Mouse (Mus musculus): Measurements from ENCODE around the gene Htr1d. TPM values are rescaled to one million over a fixed set of nuclear protein-coding genes. Genes with fewer than 3 reads are reported as not detected.

Gene Htr1d
- polyA plus RNA-seq, 1 experiment, result 0.06 TPM

DNA sequence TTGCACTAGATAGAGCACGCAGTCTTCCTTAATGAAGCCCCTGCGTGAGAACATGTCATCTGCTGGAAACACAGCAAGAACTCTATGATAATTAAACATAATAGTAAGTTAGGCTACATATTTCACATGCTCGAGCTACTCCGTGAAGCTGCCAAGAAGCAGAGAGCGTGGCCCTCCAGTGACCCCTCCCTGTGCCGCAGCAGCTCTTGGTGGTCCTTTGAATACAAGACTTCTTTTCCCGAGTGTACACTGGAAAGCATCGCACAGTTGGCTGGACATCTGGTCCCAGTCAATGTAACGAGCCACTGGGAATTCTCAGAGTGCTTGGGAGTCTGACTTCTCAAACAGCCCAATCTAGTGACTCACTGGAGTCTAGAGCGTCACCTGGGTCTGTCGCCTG is 15.5 kb upstream of the Htr1d start:
- Histone ChIP-seq H3K36me3 (ENCODE audit: control insufficient read depth, insufficient read depth) (no peaks in the 10 kb centered on the region), H3ac (ENCODE audit: control insufficient read depth, insufficient read length, low read depth) (no peak overlapping the region), H3K4me3 (ENCODE audit: insufficient read depth, poor library complexity, severe bottlenecking) (no peak overlapping the region), H3K79me2 (ENCODE audit: control insufficient read depth, insufficient read depth) (no peaks in the 10 kb centered on the region), H3K79me3 (ENCODE audit: low read depth) (no peaks in the 10 kb centered on the region), H3K27me3 (ENCODE audit: control insufficient read depth, insufficient read depth, insufficient read length) (no peaks in the 10 kb centered on the region)
- no peak for TF ChIP-seq CTCF (IDR thresholded peaks at IDR 0.05; ENCODE audit: control insufficient read depth, insufficient read depth, insufficient read length)
- no peak for TF ChIP-seq MAX (IDR thresholded peaks at IDR 0.05)

DNA sequence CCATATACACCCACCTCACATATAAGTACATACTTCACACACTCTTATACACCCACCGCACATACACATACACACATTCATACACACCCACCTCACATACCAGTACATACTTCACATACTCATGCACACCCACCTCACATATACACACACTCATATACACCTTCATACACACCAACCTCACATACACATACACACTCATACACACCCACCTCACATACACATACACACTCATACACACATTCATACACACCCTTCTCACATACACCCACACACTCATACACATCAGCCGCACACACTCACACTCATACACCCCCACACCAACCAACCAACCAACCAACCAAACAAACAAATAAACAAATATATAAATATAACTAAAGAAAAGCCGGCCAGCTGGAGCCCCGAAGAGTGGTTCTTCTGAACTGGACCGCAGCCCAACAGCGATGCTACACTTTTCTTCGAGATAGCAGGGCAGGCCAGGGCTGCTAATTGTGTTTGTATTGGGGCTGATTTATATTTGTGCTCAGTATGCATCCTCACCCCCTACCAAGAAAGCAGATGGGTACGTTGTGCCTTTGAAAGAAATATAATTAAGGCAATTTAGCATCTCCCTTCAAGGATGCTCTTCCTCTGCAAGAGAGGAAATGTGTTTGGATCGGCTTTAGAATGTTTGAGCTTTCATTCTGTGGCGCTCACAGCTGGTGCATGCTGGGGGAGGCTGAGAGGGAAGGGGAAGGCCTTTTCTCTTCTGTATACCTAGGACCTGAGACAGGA is 11.1 kb upstream of the Htr1d start:
- Histone ChIP-seq H3K79me3 (ENCODE audit: low read depth) (no peaks in the 10 kb centered on the region), H3K4me3 (ENCODE audit: insufficient read depth, poor library complexity, severe bottlenecking) (no peak overlapping the region), H3ac (ENCODE audit: control insufficient read depth, insufficient read length, low read depth) (no peak overlapping the region), H3K36me3 (ENCODE audit: control insufficient read depth, insufficient read depth) (no peaks in the 10 kb centered on the region), H3K79me2 (ENCODE audit: control insufficient read depth, insufficient read depth) (no peaks in the 10 kb centered on the region), H3K27me3 (ENCODE audit: control insufficient read depth, insufficient read depth, insufficient read length) (no peaks in the 10 kb centered on the region)
- no peak for TF ChIP-seq CEBPB (IDR thresholded peaks at IDR 0.05; ENCODE audit: low read depth)
- TF ChIP-seq USF1 (IDR thresholded peaks at IDR 0.05; ENCODE audit: low read depth), result no peak
- TF ChIP-seq MAX (IDR thresholded peaks at IDR 0.05), result no peak
- TF ChIP-seq MYOD1 (IDR thresholded peaks at IDR 0.05; ENCODE audit: control insufficient read depth, insufficient read length, low read depth), result no peak
- TF ChIP-seq MYOG (IDR thresholded peaks at IDR 0.05; ENCODE audit: control insufficient read depth, extremely low read depth, insufficient read length), result no peak
- no peak for TF ChIP-seq FOSL1 (IDR thresholded peaks at IDR 0.05; ENCODE audit: insufficient read depth, low read length, poor library complexity, severe bottlenecking)
- TF ChIP-seq CTCF (IDR thresholded peaks at IDR 0.05; ENCODE audit: control insufficient read depth, insufficient read depth, insufficient read length), result no peak

DNA sequence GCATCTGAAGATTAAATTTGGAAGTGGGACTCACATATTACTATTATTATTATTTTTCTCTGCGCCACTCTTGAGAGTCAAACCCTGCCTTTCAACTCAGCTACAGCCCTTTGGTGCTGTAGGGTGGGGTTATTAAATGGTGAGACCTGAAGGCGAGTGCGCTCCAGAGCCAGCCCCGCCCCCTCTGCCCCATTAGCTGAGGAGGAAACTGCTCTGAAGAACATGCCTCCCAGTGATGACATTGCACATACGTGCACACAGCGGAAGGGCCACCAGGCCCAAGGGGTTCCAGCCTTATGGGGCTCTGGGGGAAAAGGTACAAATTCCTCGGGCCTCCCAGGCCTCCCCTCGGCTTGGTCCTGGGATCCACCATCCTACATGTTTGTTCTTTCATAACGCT is 7.8 kb upstream of the Htr1d start:
- no peak for TF ChIP-seq FOSL1 (IDR thresholded peaks at IDR 0.05; ENCODE audit: insufficient read depth, low read length, poor library complexity, severe bottlenecking)
- no peak for TF ChIP-seq MYOD1 (IDR thresholded peaks at IDR 0.05; ENCODE audit: control insufficient read depth, insufficient read length, low read depth)
- no peak for TF ChIP-seq CTCF (IDR thresholded peaks at IDR 0.05; ENCODE audit: control insufficient read depth, insufficient read depth, insufficient read length)
- no peak for TF ChIP-seq MAX (IDR thresholded peaks at IDR 0.05)
- no peak for TF ChIP-seq USF1 (IDR thresholded peaks at IDR 0.05; ENCODE audit: low read depth)
- TF ChIP-seq MYOG (IDR thresholded peaks at IDR 0.05; ENCODE audit: control insufficient read depth, extremely low read depth, insufficient read length), result no peak
- TF ChIP-seq CEBPB (IDR thresholded peaks at IDR 0.05; ENCODE audit: low read depth), result no peak
- H3K4me3 ChIP-seq (ENCODE audit: insufficient read depth, poor library complexity, severe bottlenecking), result no peak overlapping the region
- no peak overlapping the region for H3ac ChIP-seq (ENCODE audit: control insufficient read depth, insufficient read length, low read depth)
- no peaks in the 10 kb centered on the region for H3K36me3 ChIP-seq (ENCODE audit: control insufficient read depth, insufficient read depth)
- H3K27me3 ChIP-seq (ENCODE audit: control insufficient read depth, insufficient read depth, insufficient read length), result no peaks in the 10 kb centered on the region
- H3K79me2 ChIP-seq (ENCODE audit: control insufficient read depth, insufficient read depth), result no peaks in the 10 kb centered on the region
- no peaks in the 10 kb centered on the region for H3K79me3 ChIP-seq (ENCODE audit: low read depth)

DNA sequence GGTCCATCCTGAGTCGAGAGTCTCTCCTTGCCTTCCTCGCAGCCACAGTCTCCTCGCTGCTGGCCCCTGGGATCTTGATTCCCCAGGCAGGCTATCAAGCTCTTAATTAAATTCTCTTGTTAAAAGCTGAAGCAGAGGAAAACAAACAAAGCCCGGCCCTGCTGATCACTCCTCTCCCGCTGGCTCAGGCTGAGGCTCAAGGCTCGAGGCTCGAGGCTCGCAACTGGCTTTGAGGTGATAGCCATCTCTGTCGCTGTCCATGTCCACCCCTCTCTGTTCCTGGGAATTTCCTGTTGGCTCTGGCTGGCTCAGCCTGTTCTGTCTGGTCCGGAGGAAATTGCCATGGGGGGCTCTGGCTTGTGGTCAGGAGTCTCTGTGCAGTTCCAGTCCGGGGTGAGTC is 4.4 kb upstream of the Htr1d start:
- Histone ChIP-seq H3K36me3 (ENCODE audit: control insufficient read depth, insufficient read depth) (no peaks in the 10 kb centered on the region), H3ac (ENCODE audit: control insufficient read depth, insufficient read length, low read depth) (no peak overlapping the region), H3K79me3 (ENCODE audit: low read depth) (no peaks in the 10 kb centered on the region), H3K4me3 (ENCODE audit: insufficient read depth, poor library complexity, severe bottlenecking) (no peak overlapping the region), H3K27me3 (ENCODE audit: control insufficient read depth, insufficient read depth, insufficient read length) (peaks cover 9% of the 10 kb centered on the region), H3K79me2 (ENCODE audit: control insufficient read depth, insufficient read depth) (no peaks in the 10 kb centered on the region)
- TF ChIP-seq MAX (IDR thresholded peaks at IDR 0.05) (no peak), MYOG (IDR thresholded peaks at IDR 0.05; ENCODE audit: control insufficient read depth, extremely low read depth, insufficient read length) (no peak), USF1 (IDR thresholded peaks at IDR 0.05; ENCODE audit: low read depth) (no peak), CEBPB (IDR thresholded peaks at IDR 0.05; ENCODE audit: low read depth) (no peak)

DNA sequence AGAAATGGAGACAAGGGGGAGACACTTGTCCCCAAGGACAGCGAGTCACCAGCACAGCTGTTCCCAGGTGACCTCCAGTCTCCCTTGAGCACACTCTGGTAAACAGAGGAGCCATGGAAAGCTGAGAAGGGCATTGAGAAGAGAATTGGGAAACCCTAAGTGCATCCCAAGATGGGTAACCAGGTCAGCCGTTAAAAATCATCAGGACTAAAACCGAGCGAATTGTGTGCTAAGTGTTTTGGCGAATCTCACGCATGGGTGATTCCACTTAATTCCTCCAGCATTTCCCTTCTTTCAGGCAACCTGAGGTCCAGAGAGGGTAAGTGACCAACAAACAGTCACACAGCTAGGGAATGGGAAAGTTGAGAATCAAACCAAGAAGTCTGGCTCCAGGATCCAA is 3.9 kb upstream of the Htr1d start:
- Histone ChIP-seq H3ac (ENCODE audit: control insufficient read depth, insufficient read length, low read depth) (no peak overlapping the region), H3K27me3 (ENCODE audit: control insufficient read depth, insufficient read depth, insufficient read length) (peaks cover 13% of the 10 kb centered on the region), H3K4me3 (ENCODE audit: insufficient read depth, poor library complexity, severe bottlenecking) (no peak overlapping the region), H3K36me3 (ENCODE audit: control insufficient read depth, insufficient read depth) (no peaks in the 10 kb centered on the region), H3K79me3 (ENCODE audit: low read depth) (no peaks in the 10 kb centered on the region), H3K79me2 (ENCODE audit: control insufficient read depth, insufficient read depth) (no peaks in the 10 kb centered on the region)
- TF ChIP-seq USF1 (IDR thresholded peaks at IDR 0.05; ENCODE audit: low read depth), result no peak
- TF ChIP-seq MYOD1 (IDR thresholded peaks at IDR 0.05; ENCODE audit: control insufficient read depth, insufficient read length, low read depth), result peak; percentile 33

DNA sequence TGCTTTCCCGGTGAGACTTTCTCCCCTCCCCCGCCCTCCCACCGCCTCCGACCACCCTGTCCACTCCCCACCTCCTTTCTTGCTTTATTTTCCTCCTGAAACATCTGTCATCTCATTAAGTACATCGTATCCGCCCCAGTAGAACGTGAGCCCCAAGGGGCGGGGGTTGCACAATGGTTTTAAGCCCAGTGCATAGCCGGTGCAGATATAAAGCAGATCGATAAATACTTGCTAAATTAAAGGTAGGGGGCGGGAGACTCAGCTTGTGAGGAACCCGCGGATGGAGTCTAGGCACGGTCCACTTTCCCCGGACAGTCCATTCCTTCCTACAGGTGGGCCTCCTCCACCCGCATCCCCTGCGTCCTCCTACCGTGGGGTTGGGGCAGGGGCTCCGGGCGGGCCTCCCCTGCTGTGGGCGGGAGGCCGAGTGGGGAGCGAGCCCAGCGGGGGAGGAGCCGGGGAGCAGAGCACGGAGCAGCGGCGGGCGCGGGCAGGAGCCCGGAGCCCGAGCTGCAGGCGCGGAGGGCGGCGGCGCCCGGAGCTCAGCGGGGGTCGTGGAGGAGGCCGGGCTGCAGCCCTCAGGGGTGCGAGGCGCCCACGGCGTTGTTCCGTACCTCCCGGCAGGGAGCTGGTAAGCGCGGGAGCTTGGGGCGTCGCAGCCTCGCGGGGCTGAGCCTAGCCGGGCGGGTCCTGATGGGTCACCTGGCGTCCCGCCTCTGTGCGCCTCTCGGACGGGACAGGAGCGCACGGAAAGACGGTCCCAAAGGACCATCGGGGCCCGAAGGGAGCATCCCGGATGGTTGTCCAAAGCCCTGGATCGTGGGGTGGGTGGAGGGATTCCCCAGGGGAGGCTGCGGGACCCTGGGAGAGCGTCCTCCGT is 1.0 kb downstream of the Htr1d start:
- Histone ChIP-seq H3ac (ENCODE audit: control insufficient read depth, insufficient read length, low read depth) (peak overlapping the region; percentile 70), H3K4me3 (ENCODE audit: insufficient read depth, poor library complexity, severe bottlenecking) (no peak overlapping the region), H3K27me3 (ENCODE audit: control insufficient read depth, insufficient read depth, insufficient read length) (peaks cover 20% of the 10 kb centered on the region), H3K79me2 (ENCODE audit: control insufficient read depth, insufficient read depth) (no peaks in the 10 kb centered on the region), H3K79me3 (ENCODE audit: low read depth) (no peaks in the 10 kb centered on the region), H3K36me3 (ENCODE audit: control insufficient read depth, insufficient read depth) (no peaks in the 10 kb centered on the region)
- TF ChIP-seq CTCF (IDR thresholded peaks at IDR 0.05; ENCODE audit: control insufficient read depth, insufficient read depth, insufficient read length), result no peak
- TF ChIP-seq FOSL1 (IDR thresholded peaks at IDR 0.05; ENCODE audit: insufficient read depth, low read length, poor library complexity, severe bottlenecking), result no peak
- TF ChIP-seq USF1 (IDR thresholded peaks at IDR 0.05; ENCODE audit: low read depth), result no peak
- no peak for TF ChIP-seq MYOD1 (IDR thresholded peaks at IDR 0.05; ENCODE audit: control insufficient read depth, insufficient read length, low read depth)
- no peak for TF ChIP-seq MYOG (IDR thresholded peaks at IDR 0.05; ENCODE audit: control insufficient read depth, extremely low read depth, insufficient read length)
- TF ChIP-seq MAX (IDR thresholded peaks at IDR 0.05), result no peak
- TF ChIP-seq CEBPB (IDR thresholded peaks at IDR 0.05; ENCODE audit: low read depth), result no peak
